Mouse (Mus musculus) embryo, embryonic 10.5 days (tissue): ENCODE measurements around the gene Fbxo40.

Source experiments
- DNase-seq: peaks from one replicate; pipeline ENCODE4 v3.0.0-alpha.2; 2015; ENCODE audit warnings: low spot score

Fbxo40 gene

DNA sequence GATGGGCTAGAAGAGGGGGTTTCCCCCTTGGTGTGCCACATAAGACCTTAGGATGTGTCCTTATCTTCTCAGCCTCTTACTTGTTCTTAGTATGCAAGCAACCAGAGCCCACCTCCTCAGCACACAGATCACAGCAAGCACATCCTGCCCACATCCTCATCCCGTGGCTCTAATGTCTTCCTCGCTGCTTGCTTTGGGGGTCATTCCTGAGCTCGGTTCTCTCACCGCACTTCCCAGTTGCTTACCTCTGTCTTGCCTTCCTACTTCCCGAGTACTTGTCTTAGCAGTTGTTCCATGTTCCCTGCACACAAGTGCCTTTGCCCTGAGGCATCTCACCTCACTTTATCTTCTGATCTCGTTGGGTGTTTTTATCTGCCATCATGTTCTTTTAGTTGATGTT lies 68.3 kb downstream of the Fbxo40 start:
- no peak for DNase-seq

DNA sequence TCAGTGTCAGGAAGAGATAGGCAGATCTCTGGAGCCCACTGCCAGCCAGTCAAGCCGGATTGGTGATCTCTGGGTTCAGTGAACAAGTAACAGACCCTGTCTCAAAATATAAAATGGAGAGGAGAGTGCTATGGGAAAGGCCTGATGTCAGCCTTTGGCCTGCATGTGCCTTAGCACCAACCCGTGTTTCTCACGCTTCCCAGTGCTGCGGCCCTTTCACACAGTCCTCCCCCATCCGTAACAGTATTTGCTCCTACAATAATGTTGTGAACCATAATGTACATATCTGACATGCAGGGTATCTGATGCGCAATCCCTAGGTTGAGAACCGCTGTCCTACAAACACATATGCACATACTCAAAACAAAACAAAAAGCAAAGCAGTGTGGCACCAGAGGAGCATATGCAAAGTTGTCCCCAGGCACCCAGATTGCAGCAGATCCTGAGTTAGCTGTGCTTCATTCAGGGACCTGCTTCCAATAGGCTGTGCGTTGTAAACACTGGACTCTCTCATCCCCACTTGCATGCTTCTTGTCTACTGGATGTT lies 69.1 kb downstream of the Fbxo40 start:
- no peak for DNase-seq

DNA sequence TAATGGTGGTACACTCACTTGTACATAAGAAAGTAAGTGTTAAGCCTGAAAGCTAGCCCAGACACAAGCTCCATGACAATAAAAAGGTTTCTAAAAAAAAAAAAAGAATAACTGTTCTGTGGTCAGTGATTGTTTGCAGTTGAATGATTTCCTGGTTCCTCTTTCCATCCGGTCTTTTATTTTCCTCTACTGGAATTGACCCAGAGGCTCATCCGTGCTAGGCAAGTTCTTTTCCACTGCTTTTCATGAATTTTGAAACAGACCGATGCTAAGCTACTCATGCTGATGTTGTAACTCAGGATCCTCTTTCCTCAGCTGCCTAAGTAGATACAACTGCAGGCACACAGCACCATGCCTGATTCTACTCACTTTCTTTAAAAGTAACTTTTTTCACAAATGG lies 69.9 kb downstream of the Fbxo40 start:
- DNase-seq: no peak

DNA sequence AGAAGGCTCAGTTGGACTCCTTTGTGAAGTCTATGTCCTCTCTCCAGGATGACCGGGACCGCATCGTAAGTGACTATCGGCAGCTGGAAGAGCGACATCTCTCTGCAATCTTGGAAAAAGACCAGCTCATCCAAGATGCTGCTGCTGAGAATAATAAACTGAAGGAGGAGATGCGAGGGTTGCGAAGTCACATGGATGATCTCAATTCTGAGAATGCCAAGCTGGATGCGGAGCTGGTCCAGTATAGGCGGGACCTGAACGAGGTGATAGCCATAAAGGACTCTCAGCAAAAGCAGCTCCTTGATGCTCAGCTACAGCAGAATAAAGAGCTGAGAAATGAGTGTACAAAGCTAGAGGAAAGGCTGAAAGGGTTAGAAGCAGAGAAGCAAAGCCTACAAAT lies 71.8 kb downstream of the Fbxo40 start:
- DNase-seq: no peak

DNA sequence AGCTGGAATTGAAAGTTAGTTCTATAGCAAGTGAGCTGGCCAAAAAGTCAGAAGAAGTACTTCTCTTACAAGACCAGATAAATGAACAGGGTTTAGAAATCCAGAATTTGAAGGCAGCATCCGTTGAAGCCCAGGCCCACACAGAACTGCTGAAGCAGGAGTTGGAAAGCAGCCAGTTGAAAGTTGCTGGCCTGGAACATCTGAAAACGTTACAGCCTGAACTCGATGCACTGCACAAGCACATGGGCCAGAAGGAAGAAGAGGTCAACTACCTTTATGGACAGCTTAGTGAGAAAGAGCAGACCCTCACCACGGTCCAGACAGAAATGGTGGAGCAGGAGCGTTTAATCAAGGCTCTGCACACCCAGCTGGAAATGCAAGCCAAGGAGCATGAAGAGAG lies 76.1 kb downstream of the Fbxo40 start:
- DNase-seq: no peak
